Mouse (Mus musculus) layer of hippocampus, postnatal 36 days (tissue): ENCODE data around the gene Prpf3. TPM values are rescaled to one million over a fixed set of nuclear protein-coding genes. Genes with fewer than 3 reads are reported as not detected.
"Not testable (repeated sequence)": the region's sequence is repeated elsewhere in the genome, so short reads cannot be mapped to it uniquely, and the experiment has no call there.

ENCODE experiments used
- DNase-seq, 2 experiments: peaks; one replicate each; pipeline ENCODE4 v3.0.0; 2022
- total RNA-seq, 2 experiments: library from RNA; stranded (reverse); gene quantifications; 2 replicates each; pipeline ENCODE4 v1.2.3; 2021

Prpf3 gene
- total RNA-seq, result 10 to 100 TPM; 29.9 to 38.4 TPM

DNA sequence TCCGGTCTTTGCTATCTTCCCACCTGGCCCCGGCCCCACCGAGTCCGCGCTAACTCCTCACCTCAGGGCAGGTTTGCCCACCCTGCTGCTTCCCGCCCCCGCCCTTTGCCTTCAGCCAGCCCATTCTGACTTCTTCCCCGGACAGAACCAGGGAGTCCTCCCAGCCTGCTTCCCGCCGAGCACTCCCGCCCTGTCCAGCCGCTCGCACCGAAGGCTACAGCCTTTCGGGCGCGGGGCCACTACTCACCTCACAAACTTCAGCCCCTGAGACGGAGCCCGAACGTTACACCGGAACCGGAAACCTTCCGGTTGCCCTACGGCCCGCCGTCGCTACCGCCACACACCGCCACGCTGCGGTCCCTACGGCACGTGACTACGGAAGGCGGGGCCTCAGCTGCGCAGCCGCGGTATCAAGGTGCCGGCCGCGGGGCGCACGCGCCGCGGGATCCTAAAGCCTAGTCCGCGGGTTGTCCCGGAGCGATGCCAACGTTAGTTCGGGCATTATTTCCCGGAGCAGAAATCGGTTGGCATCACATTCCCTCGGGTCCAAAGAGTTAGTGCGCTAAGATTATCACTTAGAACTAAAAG, at the start of gene Prpf3:
TSS of gene Prpf3 (minus strand) at position 384 of the 588 bp plus-strand sequence.
- peak; percentile 94 for DNase-seq

DNA sequence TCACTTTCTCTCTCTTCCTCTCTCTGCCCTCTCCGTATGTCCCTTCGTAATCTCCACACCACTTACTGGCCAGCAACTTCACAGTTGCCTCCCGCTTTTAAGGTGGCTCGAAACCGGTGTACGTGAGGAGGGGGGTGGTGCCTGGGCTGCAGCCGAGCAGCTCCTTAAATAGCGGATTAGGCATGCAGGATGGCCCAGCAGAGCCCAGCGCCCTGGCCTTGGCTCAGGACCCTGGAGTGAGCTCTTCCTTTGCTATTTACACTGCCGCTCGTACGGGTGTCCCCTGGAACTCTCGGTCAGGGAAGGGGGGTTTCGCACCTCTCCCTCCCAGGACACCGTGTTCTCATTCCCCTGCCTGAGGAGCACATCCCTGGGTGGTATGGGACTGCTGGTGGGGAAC, 48.9 kb upstream of the Prpf3 start, which contains the start of gene Car14:
TSS of gene Car14 (minus strand) at position 124 of the 400 bp plus-strand sequence.
- DNase-seq, result no peak

DNA sequence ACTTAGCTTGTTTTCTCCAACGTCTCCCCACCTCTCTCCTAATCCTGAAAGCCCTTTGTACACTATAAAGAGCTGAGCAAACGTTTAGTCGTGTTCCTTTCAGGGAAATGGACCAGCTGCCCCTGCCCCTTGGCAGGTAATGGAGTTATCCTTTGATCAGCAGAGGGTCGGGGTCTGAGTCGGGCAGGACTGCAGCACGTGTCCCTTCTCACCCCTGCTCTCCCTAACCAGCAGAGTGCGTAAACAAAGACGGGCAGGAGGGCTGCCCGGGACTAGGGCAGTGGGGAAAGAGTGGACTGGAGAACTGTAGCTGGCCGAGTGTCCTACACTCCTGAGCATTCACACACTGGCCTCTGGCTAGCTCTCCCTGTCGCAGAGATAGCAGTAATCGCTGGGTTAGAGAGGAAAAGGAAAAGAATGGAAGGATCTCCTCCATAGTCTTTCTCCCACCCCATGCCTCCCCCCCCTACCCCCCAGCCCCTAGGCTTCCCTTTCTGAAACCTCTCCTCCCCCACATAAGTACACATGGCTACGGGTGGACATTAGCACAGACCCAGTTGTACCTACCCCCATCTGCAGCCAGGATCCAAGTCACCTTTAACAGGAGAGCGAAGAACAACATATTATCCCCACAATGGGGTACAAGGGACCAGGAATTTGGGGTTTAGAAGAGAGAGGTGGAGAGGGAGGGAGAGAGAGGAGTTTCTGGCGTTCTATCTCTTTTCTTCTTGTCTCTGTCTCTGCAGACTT, 48.2 kb upstream of the Prpf3 start:
- no peak for DNase-seq

DNA sequence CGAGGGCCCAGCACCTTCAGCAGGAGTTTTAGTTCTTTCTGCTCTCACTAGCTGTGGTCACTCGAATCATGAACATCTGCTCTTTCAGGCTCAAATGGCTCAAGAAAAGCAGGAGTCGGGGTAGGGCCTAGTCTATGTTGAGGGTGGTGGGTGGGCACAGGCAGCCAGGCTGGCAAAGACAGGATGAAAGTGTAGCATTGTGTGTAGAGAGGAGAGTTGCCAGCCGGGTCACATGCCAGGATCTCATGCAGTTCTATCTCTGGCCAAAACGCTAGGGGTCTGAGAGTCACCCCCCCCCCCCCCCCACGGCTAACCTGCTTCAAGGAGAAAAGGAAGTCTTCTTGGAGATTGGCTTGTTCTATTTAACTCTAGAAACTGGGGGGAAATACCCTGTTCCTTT, 47.0 kb upstream of the Prpf3 start:
- no peak for DNase-seq

DNA sequence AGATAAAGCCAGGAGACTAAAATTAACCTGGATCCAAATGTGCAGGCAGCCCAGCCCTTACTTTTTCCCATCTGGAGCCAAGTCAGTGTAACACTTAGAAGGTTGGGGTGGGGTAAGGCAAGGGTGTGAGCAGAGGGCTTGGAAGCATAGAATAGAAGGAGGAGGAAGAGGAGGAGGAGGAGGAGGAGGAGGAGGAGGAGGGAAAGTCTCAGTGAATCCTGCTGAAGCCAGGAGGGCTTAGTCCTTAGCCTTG, 46.6 kb upstream of the Prpf3 start:
- no peak for DNase-seq

DNA sequence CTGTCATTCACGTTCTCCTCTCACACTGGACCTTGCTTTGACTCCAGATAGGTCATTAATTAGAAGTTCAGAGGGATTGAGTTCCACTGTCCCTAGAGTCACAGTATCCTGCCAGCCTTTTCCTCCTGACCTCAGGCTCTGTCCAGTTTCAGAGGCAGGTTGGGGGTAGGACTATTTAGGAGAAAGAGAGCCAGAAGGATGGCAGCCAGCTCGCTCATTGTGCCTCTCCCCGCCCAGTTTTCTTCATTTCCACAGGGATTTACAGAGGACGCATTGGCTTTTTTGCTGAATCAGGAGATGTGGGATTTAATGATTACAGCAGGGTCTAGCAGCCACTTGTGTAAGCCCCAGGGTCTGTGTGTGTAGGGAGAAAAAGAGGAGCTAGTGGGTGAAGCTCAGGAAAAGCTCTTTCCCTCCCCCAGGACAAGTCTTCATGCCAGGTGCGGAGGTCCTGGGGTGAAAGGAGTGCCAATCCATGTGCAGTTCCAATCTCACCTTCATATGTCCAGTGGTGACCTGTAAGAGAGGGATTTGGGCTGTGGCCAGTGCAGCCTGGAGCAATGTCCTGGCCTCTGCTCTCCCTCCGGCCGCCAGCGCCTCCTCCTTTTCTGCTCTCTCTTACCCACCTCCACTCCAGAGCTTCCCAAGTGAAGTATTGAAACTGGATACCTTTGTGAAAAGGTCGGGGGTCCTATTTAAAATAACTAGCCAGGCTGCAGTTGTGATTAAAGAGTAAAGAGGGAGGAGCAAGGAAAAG, 46.1 kb upstream of the Prpf3 start:
- DNase-seq, result no peak

DNA sequence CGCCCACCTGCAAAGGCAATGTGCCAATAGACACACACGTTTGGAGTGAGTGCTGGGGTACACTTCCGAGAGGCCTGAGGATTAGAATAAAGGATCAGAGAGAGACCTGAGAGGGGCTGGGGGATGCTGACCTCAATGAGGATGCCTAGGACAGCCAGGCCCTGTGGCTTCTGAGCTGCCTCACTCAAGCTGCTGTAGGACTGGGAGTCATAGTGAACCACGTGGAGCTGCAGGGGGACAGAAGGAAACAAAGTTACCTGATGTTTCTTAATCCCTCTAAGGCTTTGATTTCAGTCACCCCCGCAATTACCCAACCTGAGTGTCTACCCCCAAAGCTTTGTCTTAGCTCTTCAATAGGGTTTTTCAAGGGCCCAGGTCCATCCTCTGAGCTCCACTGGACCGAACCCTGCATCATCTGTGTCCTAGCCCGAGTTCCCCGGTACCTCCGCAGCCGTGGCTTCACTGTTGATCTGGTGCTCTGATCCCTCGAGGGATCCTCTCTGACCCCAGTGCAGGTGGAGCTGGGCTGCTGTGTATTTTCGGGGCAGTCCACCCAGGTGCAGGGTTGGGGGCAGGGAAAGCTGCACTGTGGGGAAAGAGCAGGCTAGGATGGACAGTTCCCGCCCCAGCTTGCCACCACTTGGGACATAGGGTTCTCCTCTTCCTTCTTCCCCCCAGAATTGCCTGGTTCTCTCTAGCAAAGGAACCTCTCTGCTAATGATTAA, 44.3 kb upstream of the Prpf3 start:
- DNase-seq, result no peak

DNA sequence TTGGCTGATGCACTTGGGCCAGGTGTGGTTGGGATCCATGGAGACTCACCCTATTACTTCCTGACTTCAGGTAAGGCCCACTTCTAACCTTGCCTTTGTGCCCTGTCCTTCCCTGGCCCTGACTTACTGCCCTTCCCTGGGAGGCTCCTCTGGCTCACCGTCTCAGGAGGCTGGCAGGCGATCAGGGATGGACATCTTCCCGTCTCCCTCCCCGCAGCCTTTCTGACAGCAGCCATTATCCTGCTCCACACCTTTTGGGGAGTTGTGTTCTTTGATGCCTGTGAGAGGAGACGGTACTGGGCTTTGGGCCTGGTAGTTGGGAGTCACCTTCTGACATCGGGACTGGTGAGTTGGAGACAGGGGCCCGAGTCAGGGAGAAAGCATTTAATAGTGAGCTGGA, 39.8 kb upstream of the Prpf3 start:
- DNase-seq, result not testable (repeated sequence)

DNA sequence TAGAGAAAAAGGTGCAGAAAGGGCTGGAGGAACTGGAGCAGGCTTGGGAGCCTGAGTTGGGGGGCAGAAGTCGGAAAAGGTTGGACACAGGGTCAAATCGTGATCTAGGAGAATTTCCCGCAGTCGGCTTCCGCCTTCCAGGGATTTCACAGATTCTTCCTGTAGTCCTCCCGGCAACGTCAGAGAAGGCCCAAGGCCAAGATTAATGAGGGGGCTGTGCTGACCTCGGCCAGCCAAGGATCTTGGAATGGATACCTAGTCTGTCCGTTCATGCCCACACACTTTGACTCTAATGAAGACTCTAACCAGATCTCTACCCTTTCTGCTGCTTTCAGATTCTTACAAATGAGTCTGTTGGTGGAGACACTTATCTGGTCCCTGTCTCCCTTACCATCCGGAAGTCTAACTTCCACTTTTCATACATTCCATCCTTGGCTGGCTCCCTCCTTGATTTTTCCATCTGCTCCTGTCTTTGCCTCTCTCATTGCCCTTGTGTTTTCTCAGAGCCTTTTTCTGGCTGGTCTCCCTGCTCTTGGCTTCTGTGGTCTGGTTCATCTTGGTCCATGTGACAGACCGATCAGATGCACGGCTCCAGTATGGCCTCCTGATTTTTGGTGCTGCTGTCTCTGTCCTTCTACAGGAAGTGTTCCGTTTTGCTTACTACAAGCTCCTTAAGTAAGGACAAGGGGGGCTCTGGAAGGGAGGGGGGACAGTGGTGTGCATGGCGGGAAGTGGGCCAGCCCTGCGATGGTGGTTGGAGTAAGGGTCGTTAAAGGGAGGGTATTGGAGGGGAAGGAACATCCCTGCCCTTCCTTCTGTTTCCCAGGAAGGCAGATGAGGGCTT, 38.9 kb upstream of the Prpf3 start:
- DNase-seq, result peak; percentile 40 to 43

DNA sequence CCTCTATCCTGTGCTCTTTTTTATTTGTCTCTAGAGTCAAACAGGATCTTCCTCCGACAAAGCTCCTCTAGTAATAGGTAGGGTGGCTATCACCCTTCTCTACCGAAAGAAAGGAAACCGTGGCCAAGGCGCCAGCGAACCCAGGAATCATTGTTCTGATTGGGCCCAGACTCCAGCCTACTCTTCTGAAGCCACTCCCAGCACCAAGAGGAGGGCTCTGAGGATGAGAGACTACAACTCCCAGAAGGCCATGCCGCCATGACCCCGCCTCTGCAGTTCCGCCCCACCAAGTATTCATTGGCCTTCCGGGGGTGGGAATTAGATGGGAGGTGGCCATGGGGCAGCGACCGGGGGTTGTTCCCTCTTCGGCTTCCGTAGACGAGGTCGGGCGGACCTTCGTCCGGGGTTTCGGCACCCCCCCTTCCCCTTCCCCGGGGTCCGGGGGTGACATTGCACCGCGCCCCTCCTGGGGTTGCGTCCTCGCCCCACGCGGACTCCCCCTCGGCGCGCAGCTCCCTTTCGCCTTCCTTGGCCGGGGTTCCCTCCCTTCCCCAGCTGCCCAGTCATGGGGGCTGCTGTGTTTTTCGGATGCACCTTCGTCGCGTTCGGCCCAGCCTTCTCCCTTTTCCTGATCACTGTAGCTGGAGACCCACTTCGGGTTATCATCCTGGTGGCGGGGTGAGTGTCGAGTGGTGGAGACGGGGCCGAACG, 38.1 kb upstream of the Prpf3 start, which contains the start of gene Aph1a:
TSS of gene Aph1a (plus strand) at position 364 of the 711 bp plus-strand sequence.
- DNase-seq, result peak; percentile 96 to 97

DNA sequence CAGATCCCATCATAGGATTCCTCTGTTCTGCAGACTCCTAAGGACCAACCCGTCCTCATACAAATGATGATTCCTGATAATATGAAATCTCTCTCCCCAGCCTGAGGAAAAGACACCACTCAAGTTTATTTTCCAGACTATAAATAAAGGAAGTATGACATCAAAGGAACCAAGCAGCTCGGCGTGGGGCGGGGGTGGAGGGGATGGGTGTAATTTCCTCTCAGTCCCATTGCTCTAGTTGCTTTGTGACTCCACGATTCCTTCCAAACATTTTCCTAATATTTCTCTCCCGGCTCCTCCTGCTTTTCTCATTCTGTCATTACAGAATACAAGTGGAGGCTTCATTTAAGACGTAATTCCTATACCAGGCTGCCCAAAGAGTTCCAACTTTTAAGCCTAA, 37.4 kb upstream of the Prpf3 start:
- DNase-seq, result no peak

DNA sequence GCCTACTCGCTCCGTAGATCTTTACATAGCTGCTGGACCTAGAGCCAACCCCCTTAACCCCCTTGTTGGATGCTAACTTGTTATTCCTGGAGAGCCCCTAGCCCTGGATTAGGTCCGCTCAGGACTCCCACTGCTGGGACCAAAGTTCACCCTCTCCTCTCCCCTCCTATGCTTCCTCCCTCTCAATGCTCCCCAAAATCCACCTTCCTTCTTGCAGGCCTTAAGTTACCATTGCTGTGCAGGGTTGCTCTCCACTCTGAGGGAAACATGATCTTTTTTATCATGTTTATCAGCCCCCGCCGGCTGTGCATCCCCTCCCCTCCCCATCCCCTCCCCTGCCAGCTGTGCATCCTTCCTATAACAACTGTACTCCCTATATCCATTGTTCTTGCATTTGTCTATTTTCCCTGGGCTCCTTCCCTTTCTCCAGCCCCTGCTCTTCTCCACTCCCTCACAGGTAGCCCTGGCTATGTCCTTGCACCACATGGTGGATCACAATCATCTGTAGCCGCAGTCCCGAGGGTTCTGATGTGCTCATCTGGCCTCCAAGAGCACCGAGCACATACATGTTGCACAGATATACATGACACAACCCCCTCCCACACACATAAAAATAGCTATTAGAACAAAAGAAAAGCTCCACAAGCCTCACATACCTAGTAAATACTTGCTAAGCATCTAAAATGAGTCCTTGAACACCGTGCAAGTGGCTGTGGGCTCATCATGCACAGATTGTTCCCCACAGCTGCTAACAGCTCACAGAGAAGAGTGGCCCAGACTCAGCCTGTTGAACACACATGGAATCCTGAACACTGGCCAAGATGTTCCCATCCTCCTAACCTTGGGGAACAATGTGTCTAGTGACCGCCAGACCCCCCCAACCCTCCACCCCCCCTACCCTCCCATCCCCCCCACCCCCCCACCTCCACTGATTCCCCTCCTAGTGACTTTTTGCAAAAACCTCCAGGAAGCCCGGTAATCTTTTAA, 36.7 kb upstream of the Prpf3 start:
- no peak for DNase-seq

DNA sequence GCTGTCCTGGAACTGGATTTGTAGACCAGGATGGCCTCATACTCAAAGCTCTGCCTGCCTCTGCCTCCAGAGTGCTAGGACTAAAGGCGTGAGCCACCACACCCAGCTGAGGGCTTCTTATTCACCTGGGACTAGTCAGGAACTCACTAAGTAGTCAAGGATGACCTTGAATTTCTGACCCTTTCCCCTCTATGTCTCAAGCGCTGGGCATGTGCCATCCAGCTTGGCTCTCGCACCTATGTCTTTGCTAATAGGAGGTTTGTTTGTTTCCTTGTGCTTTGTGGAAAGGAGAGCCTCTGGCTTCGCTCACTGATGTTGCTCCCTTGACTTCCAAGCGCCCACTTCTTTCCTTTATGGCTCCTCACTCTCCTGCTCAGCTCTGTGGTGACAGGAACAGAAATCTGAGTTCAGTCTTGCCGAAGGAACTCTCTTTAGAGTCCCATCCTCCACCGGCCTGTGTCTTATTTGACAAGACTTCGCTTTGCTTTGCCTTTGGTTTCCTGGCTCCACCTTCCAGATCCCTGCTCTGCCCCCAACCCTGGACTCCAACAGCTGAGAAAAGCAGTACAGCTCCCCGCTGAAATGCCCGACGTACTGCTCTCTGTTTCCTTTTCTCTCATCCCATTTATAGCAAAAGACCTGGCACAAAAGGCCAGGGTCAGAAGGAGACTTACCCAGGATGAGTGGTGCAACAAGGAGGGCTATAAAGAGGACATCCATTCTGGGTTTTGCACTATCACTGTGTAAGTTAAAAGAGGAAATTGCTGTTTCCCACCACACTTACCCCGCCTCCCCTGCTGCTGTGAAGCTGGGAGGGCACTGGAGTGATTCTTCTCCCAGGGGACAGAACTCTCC, 35.8 kb upstream of the Prpf3 start, which contains the start of gene BC028528:
TSS of gene BC028528 (minus strand) at position 795 of the 855 bp plus-strand sequence.
- no peak for DNase-seq

DNA sequence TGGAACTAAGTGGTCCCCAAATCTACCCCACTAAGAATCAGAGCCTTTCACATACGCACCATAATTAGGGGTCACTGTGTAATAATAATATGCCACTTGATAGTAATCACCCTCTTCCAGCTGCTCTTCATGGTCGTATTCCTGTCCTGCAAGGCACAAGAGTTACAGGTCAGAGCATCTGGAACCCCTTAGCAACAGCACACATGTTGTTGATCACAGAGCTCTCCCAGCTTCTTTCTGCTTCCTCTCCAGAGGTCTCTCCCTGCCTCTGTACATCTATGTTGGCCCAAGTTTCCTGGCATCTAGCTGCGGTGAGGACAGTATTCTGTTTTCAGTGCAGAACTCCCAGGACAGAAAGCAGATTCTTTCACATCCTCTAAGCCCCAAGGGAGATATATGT, 34.0 kb upstream of the Prpf3 start:
- DNase-seq, result no peak

DNA sequence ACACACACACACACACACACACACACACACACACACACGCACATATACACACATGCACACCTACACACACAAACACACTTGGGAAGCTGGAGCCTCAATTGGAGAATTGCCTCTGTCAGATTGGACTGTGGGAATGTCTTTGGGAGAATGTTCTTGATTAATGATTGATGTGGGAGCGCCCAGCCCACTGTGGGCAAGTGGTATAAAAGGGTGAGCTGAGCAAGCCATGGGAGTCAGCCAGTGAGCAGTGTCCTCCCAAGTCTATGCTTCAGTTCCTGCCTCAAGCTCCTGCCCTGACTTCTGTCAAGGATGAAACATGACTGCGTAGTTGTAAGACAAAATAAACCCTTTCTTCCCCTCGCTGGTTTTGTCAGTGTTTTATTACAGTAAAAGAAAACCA, 31.9 kb upstream of the Prpf3 start:
- DNase-seq, result no peak

DNA sequence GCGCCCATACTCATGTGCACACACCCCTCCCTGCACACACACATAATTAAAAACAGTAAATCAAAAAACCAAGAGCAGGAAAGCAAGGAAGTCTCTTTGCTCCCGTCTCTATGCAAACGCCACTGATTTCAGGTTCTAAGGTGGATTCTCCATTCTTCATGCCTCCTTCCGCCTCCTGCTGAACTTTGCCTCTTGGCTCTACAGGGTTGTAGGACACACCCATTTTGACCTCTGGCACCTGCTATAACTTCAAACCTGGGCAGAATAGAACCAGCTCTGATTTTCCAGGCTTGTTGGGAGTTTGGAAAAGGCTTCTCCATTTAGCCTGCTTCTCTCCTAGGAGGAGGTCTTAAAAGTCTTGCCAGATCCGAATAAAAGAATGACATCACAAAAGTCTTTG, 28.7 kb upstream of the Prpf3 start:
- no peak for DNase-seq

DNA sequence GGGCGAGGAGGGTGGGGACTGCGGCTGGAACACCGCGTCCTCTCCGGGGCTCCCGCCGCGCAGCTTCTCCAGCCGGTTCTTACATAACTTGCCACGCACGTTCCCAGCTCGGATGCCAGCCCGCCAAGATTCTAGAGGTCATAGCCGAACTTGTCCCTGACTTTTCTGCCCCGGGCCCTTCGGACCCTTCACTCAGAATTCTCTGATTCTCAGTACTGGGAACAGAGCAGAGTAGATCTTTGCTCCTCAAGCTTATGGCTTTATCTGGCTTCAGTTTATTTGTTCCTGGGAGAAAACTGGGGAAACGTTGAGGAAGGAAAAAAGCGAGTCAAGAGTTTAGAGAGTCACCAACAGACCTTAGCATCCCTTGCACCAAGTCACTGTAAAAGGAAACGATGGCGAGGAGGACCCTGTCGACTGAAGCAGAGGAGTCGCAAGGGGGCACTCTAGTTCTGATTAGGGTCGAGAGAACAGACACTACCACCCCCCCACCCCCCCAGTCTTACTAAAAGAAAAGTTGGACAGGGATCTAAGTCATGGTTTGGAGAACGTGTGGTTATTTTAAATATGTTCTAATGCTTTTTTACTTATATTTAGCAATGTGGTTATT, 27.2 kb upstream of the Prpf3 start:
- peak; percentile 60 to 64 for DNase-seq

DNA sequence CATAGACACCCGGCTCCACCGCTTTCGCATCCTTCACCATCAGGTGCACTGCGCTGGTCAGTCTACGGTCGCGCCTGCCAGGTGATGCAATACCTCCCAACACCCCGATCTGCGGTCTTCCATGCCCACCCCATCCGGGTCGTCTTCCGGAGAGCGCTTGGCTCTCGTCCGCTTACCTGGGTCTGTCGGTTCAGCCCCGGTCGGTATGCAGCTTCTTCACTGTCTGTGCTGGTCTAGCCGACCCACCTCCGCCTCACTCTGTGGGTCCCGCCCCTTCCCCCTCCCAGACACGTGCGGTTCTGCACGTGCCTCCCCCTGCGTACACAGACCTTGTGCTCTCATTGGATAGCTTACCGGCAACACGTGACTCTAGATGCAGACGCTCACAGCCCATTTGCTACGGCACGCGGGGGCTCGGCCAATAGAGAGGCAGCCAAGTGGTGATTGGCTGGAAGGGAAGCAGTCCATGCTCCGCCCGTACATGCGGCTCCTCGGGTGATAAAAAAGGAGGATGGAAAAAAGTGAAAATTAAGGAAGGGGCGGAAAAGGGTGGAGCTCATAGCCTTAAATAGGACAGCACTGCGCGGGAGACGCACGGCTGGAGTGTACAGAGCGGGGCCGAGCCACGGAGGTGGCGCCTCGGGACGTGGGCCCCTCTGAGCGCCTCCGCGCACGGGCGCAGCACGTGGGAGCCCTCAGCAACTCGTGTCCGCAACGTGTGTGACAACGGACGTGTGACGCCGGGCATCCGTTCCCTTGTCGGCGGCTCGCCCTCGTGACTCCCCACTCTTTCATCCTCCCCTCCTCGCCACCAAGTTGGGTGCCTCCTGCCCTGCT, 26.5 kb upstream of the Prpf3 start, which contains the start of gene Ciart:
TSS of gene Ciart (minus strand) at position 273 of the 837 bp plus-strand sequence.
- DNase-seq, result peak; percentile 95 to 96
